Mouse (Mus musculus): Measurements from ENCODE around the gene H2-DMa.

DNA sequence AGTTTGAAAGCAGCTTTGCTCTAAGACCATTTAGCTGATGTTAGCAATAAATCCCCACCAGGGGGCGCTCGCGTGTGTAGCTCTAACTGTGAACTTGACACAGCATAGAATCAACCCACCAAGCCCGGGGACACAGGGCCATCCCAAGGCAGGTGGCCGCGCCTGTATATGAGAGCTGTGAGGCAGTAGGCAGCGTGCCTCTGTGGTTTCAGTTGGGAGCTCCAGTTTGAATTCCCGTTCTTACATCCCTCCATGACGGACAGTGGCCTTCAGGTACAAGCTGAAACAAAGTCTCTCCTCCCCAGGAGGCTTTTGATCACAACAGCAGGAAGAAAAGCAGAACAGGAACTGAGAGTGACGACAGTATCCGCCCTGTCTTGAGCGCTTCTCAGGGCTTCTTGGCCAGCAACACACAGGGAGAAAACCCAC, 17.7 kb upstream of the H2-DMa start:
- TF ChIP-seq GATA1 (IDR thresholded peaks at IDR 0.05; ENCODE audit: borderline replicate concordance, low read length) (no peak), FLI1 (IDR thresholded peaks at IDR 0.05; ENCODE audit: low read length) (no peak)

All from megakaryocyte, embryonic 14.5 days (primary cell).